Mouse (Mus musculus) neutrophil, adult 59 days (primary cell): ENCODE data around the gene Six2. TPM values are rescaled to one million over a fixed set of nuclear protein-coding genes. Genes with fewer than 3 reads are reported as not detected.

Experiments
- total RNA-seq, 2 experiments: library from RNA; stranded (reverse); gene quantifications; 1 replicate in 1 of 2; 2 replicates in 1 of 2; pipeline ENCODE4 v1.2.4; 2023

Gene Six2
- not detected for total RNA-seq

DNA sequence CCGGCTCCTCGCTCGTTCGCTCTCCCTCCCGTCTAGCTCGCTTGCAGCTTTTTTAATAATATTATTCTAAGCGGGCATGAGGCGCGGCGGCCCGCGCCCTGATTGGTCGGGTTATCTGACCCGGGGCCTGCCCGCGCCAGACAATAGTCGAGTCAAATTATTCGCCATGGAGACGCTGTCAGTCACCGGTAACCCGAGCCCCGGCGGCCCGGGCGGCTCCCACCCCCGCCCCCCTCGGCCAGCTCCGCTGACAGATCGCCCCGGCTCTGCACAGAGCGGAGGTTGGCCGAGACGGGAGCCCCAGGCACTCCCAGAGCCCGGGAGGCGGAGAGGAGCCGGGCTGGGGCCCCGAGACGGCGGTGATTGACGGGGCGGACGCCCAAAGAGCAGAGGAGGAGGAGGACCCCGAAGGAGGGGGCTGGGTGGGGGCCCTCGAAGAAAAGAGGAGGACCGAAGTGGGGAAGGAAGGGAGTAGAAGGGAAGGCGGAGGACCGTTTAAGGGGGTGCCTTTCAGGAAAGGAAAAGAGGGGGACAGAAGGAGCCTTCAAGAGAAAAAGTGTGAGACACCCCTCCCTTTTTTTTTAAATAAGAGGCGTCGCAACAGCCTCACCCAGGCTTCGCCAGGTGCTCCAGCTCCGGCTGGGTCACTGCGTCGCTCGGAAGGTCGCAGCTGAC, at the start of gene Six2:
Gene Six2 (minus strand): TSS at position 39 of the 675 bp plus-strand sequence.

Other genes with a start within 250 kb of the Six2 start
- gene Six3, start 74.7 kb downstream of the Six2 start, total RNA-seq: not detected